Mouse (Mus musculus) heart, postnatal 25 days (tissue): ENCODE measurements around the gene Sly. TPM values are rescaled to one million over a fixed set of nuclear protein-coding genes. Genes with fewer than 3 reads are reported as not detected.
"Not testable (repeated sequence)": the region's sequence is repeated elsewhere in the genome, so short reads cannot be mapped to it uniquely, and the experiment has no call there.

ENCODE experiments used
- DNase-seq: peaks from one replicate; pipeline ENCODE4 v3.0.0; 2022; ENCODE audit warnings: low spot score
- intact Hi-C: fragments of 180-260 bp; cut with DNase I; formaldehyde crosslinking; loops from one replicate; pipeline ENCODE4 v1.15.1; 2025
- total RNA-seq, 2 experiments: library from RNA; stranded (reverse); gene quantifications; 2 replicates each; pipeline ENCODE4 v1.2.3; 2021

Gene Sly
- not detected for total RNA-seq

- DNase-seq, intact Hi-C loops: not testable (repeated sequence)
Observed at GRCm38 (mm10) chrY:57186888-57187287, at the start of gene Sly. Gene Sly, plus strand, starts transcription at chrY:57187188.
